Mouse (Mus musculus): ENCODE measurements at regions not wholly inside any gene's neighbourhood (a gene's known extent, or its start where the extent isn't known, plus 50 kb on each side); places are given as distances from the start of the nearest gene placed in this dataset.
"Not testable (repeated sequence)": the region's sequence is repeated elsewhere in the genome, so short reads cannot be mapped to it uniquely, and the experiment has no call there.

DNA sequence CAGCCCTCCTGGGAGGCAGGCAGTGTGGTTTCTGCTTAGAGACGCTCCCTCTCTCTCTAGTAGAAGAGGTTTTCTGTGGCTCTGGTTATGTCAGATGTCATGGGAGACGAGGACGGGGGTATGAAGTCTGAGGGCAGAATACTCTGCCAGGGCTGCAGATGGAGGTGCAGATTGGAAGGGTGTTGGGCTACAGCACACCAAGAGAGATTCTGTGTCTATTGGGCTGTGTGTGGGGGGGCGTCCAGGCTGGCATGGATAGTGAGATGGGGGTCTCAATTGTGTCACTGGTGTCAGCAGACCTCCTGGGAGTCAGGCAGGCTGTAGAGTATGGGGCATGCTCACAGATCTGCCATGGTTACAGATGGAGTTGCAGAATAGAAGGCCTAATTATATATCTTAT is 1777.3 kb upstream of the Cdh9 start:
- in situ Hi-C loops (cut with MboI, MseI), result loop anchor here in 1 of 2 experiments (10.0 kb wide), 1 partner anchor 544 kb away; no protein-coding TSS in a partner anchor

DNA sequence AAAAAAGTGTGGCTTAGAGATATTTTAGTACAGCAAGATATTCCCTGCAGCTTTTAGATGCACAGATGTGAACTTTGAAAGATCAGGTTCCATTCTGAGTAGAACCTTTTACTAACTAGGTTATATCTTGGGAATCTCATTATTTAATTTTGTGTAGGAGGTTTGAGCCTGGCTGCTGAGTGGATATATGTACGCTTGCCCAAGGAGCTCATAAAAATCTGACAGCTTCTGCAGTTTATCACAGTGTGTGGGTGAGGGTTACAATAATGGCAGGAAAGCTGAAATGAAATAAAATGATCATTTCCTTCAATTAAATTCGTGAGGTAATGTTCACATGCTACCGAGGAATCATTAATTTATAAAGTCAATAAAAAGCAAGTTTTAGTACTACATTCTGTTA is 1746.3 kb upstream of the Cdh9 start:
- in situ Hi-C loops (cut with MboI, MseI), result no loop called here

DNA sequence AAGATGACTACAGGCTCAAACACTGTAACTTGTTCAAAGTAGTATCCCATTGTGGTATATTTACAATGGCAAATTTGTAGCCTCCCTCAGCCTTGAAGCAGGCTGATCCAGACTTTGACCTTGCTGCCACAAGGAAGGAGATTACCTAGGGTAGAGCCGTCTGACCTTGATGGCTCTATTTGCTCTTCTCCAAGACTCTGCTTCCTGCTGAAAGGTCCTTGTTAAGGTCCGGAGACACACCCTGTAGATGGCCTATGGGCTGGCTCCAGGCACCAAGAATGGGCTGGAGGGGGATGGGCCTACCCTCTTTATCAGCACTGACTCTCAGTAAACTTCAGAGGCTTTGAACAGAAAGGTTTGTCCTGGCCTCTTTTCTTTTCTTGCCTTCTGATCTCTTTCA is 1709.2 kb upstream of the Cdh9 start:
- in situ Hi-C loops (cut with MboI, MseI), result not testable (repeated sequence)

Measured in T-helper 17 cell (primary cell).